25 mouse cellular contexts compared by ENCODE assay signal in genomic region chr15:36880602-36881001, GRCm38 (mm10).
DNase-seq lines count a peak whose midpoint lies in the region; ATAC-seq and TF ChIP-seq lines count a peak whose summit lies in the region.
"Had no signal": no experiment of that assay in that cellular context is flagged by ENCODE, and none has a peak within 500 bp of the region (broad histone marks: within the 10 kb centered on the region; RNA-seq: fewer than 3 reads in every experiment).

No protein-coding gene starts in this region.

- peaks cover 9% of the 10 kb centered on the region for H3K79me2 ChIP-seq in MEL (ENCODE audit: control insufficient read depth, insufficient read depth, low read length, poor library complexity)

- no peak for TF ChIP-seq EP300 in MEL (IDR thresholded peaks at IDR 0.05; ENCODE audit: low read depth in 1 of 2, low read length in 2 of 2)

- TF ChIP-seq CTCF in MEL (IDR thresholded peaks at IDR 0.05 in 2 of 3, conservative IDR thresholded peaks at IDR 0.05 in 1 of 3; ENCODE audit: control insufficient read depth in 1 of 3, insufficient read depth in 1 of 3, low read depth in 2 of 3, low read length in 3 of 3, poor library complexity in 1 of 3, severe bottlenecking in 1 of 3) = no peak

- H3K27me3 ChIP-seq in lung, embryonic 15.5 days = no peaks in the 10 kb centered on the region
- no peaks in the 10 kb centered on the region for H3K27me3 ChIP-seq in MEL (ENCODE audit: control insufficient read depth in 1 of 2, insufficient read depth in 2 of 2, low read length in 2 of 2)
- H3K27me3 ChIP-seq in kidney, embryonic 15.5 days = no peaks in the 10 kb centered on the region
- H3K27me3 ChIP-seq: CH12.LX; embryonic facial prominence, embryonic 12.5 days; embryonic facial prominence, embryonic 15.5 days; hindbrain, embryonic 12.5 days; hindbrain, embryonic 15.5 days had no signal

- H3K9ac ChIP-seq in lung, embryonic 15.5 days = no peak overlapping the region
- no peak overlapping the region for H3K9ac ChIP-seq in MEL (ENCODE audit: control insufficient read depth, low read depth, low read length, poor library complexity, severe bottlenecking)
- H3K9ac ChIP-seq in kidney, embryonic 15.5 days = no peak overlapping the region
- H3K9ac ChIP-seq: embryonic facial prominence, embryonic 12.5 days; embryonic facial prominence, embryonic 15.5 days; forebrain, postnatal 0 days; hindbrain, embryonic 12.5 days; hindbrain, embryonic 15.5 days had no signal

- no peak for TF ChIP-seq RAD21 in MEL (IDR thresholded peaks at IDR 0.05; ENCODE audit: low read depth, low read length)

- H3K4me2 ChIP-seq in lung, embryonic 15.5 days = no peak overlapping the region
- no peak overlapping the region for H3K4me2 ChIP-seq in kidney, embryonic 15.5 days
- H3K4me2 ChIP-seq: embryonic facial prominence, embryonic 12.5 days; embryonic facial prominence, embryonic 15.5 days; heart, embryonic 11.5 days; hindbrain, embryonic 12.5 days; hindbrain, embryonic 15.5 days had no signal

- no peak for DNase-seq in lung, postnatal 4 days
- peak; percentile 43 for DNase-seq in MEL (ENCODE audit: low read depth, low spot score)
- peak; percentile 74 for DNase-seq in lung, postnatal 36 days
- no peak for DNase-seq in natural killer cell, adult 2 months (ENCODE audit: low spot score in 2 of 2)
- DNase-seq: adrenal gland, adult 2 months; adrenal gland, postnatal 14 days; B cell, adult 2 months; cerebellum, adult 11 months; cerebellum, adult 2 months; cerebellum, adult 9-11 months; cerebellum, postnatal 25 days; forebrain, postnatal 0 days; gastrocnemius, adult 2 months; gastrocnemius, postnatal 14 days; heart, adult 11 months had no signal

- TF ChIP-seq POLR2A in MEL (IDR thresholded peaks at IDR 0.05; ENCODE audit: control insufficient read depth in 1 of 2, insufficient read depth in 1 of 2, low read depth in 1 of 2, low read length in 2 of 2, poor library complexity in 1 of 2) = no peak

- H3K36me3 ChIP-seq in lung, embryonic 15.5 days = no peaks in the 10 kb centered on the region
- peaks cover 0 to 47% of the 10 kb centered on the region in 2 experiments; a peak in 2 of 4 replicates for H3K36me3 ChIP-seq in MEL (ENCODE audit: control insufficient read depth in 1 of 2, insufficient read depth in 2 of 2, low read length in 2 of 2)
- no peaks in the 10 kb centered on the region for H3K36me3 ChIP-seq in kidney, embryonic 15.5 days
- H3K36me3 ChIP-seq: embryonic facial prominence, embryonic 12.5 days; embryonic facial prominence, embryonic 15.5 days; hindbrain, embryonic 12.5 days; hindbrain, embryonic 15.5 days had no signal

- 0 out of 2 replicates have a peak overlapping the region, but pooled peaks have one; percentile 11 for H3K27ac ChIP-seq in lung, embryonic 15.5 days
- H3K27ac ChIP-seq in MEL (ENCODE audit: control insufficient read depth, low read depth, low read length) = peak overlapping the region; percentile 0; the same call in 1 of the 2 replicates
- no peak overlapping the region for H3K27ac ChIP-seq in kidney, embryonic 15.5 days
- H3K27ac ChIP-seq: embryonic facial prominence, embryonic 12.5 days; embryonic facial prominence, embryonic 15.5 days; gastrocnemius, adult 2 months; hindbrain, embryonic 12.5 days; hindbrain, embryonic 15.5 days had no signal

- H3K4me1 ChIP-seq in lung, embryonic 15.5 days = peaks cover 46% of the 10 kb centered on the region
- peaks cover 21 to 49% of the 10 kb centered on the region in 2 experiments for H3K4me1 ChIP-seq in MEL (ENCODE audit: control insufficient read depth in 1 of 2, insufficient read depth in 2 of 2, low read length in 2 of 2)
- peaks cover 38% of the 10 kb centered on the region for H3K4me1 ChIP-seq in kidney, embryonic 15.5 days

- 84% methylated on average over 3 of the region's 3 CpGs for WGBS in lung, embryonic 15.5 days
- 98% methylated on average over 3 of the region's 3 CpGs for WGBS in kidney, embryonic 15.5 days

- H3K9me3 ChIP-seq in lung, embryonic 15.5 days = no peaks in the 10 kb centered on the region
- no peaks in the 10 kb centered on the region for H3K9me3 ChIP-seq in MEL (replicated peaks; ENCODE audit: insufficient read depth, low read length)
- no peaks in the 10 kb centered on the region for H3K9me3 ChIP-seq in kidney, embryonic 15.5 days (replicated peaks)
- H3K9me3 ChIP-seq: embryonic facial prominence, embryonic 12.5 days; embryonic facial prominence, embryonic 15.5 days; G1E; hindbrain, embryonic 12.5 days; hindbrain, embryonic 15.5 days had no signal

- H3K4me3 ChIP-seq in lung, embryonic 15.5 days = no peak overlapping the region
- no peak overlapping the region for H3K4me3 ChIP-seq in MEL (ENCODE audit: control insufficient read depth in 1 of 2, insufficient read depth in 1 of 2, low read depth in 2 of 2, low read length in 2 of 2)
- H3K4me3 ChIP-seq in kidney, embryonic 15.5 days (replicated peaks) = no peak overlapping the region
- H3K4me3 ChIP-seq: embryonic facial prominence, embryonic 12.5 days; embryonic facial prominence, embryonic 15.5 days; gastrocnemius, adult 2 months; hindbrain, embryonic 12.5 days; hindbrain, embryonic 15.5 days had no signal

- no peak for ATAC-seq in lung, embryonic 15.5 days (ENCODE audit: borderline replicate concordance, extremely low read depth, low FRiP score, low TSS enrichment)
- ATAC-seq in kidney, embryonic 15.5 days (replicated peaks; ENCODE audit: low FRiP score) = no peak
- ATAC-seq: forebrain, embryonic 14.5 days; forebrain, postnatal 0 days had no signal

TF ChIP-seq in MEL, 35 proteins besides CTCF, POLR2A, EP300 and RAD21:
- no peak for TF ChIP-seq MYB (IDR thresholded peaks at IDR 0.05; ENCODE audit: low read depth, low read length)
- TF ChIP-seq JUND (IDR thresholded peaks at IDR 0.05; ENCODE audit: low read depth, low read length) = no peak
- TF ChIP-seq NELFE (IDR thresholded peaks at IDR 0.05; ENCODE audit: low read depth, low read length) = no peak
- TF ChIP-seq HCFC1 (IDR thresholded peaks at IDR 0.05; ENCODE audit: low read depth, low read length) = no peak
- TF ChIP-seq E2F4 (IDR thresholded peaks at IDR 0.05; ENCODE audit: borderline replicate concordance, low read depth, low read length) = no peak
- no peak for TF ChIP-seq ZNF384 (IDR thresholded peaks at IDR 0.05; ENCODE audit: low read depth, low read length)
- TF ChIP-seq GATA1 (IDR thresholded peaks at IDR 0.05; ENCODE audit: low read depth, low read length) = no peak

Comparison
In these comparisons a context has a peak if more than half of its experiments do, and no peak if none do; other contexts are left out.
1. DNase-seq: peak in MEL (single experiment) and lung, postnatal 36 days (single experiment); none in lung, postnatal 4 days (0 of 2) and natural killer cell, adult 2 months (0 of 2).